In the genomic region with DNA sequence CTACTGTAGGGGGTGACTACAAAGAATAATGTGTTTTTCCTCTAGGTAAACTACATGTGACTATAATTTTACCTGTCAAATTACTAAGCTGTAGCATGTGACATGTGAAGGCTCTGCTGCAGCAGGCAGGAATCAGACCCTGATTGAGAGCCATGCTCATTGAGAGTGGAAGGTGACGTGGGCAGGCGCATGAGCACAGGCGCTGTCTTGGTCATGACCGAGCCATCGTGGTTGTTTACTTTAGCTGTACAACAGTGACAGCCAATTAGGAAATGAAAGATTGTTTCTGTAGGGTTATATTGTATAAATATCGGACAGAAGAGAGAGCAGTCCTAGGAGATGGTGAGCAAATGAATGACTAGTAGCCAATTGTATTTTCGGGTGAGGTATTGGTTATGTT, we compare ENCODE assay signal across 24 mouse cellular contexts. TPM values are rescaled to one million over a fixed set of nuclear protein-coding genes. Genes with fewer than 3 reads are reported as not detected.
DNase-seq lines count a peak whose midpoint lies in the region; TF ChIP-seq lines count a peak whose summit lies in the region.
"Had no signal": no experiment of that assay in that cellular context is flagged by ENCODE, and none has a peak within 500 bp of the region (broad histone marks: within the 10 kb centered on the region; RNA-seq: fewer than 3 reads in every experiment).

No protein-coding gene starts in this region.

- no peak for TF ChIP-seq CTCF in lung, adult 2 months (IDR thresholded peaks at IDR 0.05; ENCODE audit: insufficient read depth, low read length)

- intact Hi-C loops in heart, postnatal 36 days (cut with DNase I): no loop called here

- H3K4me1 ChIP-seq in lung, adult 2 months (ENCODE audit: control insufficient read depth, insufficient read depth, low read length): peaks cover 15% of the 10 kb centered on the region
- H3K4me1 ChIP-seq in brown adipose tissue, adult 24 weeks (ENCODE audit: control insufficient read depth, insufficient read depth, insufficient read length, low read length): peaks cover 46% of the 10 kb centered on the region

- no peak overlapping the region for H3K4me3 ChIP-seq in lung, adult 2 months (replicated peaks; ENCODE audit: extremely low read depth, low read depth, low read length)
- H3K4me3 ChIP-seq in brown adipose tissue, adult 24 weeks (ENCODE audit: insufficient read depth, low read depth, low read length): no peak overlapping the region
- H3K4me3 ChIP-seq: embryonic facial prominence, embryonic 10.5 days; embryonic facial prominence, embryonic 12.5 days; forebrain, embryonic 13.5 days; forebrain, embryonic 15.5 days had no signal

- WGBS in lung, adult 2 months: 49% methylated on average over 7 of the region's 7 CpGs

- TF ChIP-seq POLR2A in lung, adult 2 months (IDR thresholded peaks at IDR 0.05; ENCODE audit: borderline replicate concordance, extremely low read depth, low read depth, low read length): no peak

- 0 out of 2 replicates have a peak overlapping the region, but pooled peaks have one; percentile 12 for H3K27ac ChIP-seq in brown adipose tissue, adult 24 weeks (replicated peaks; ENCODE audit: low read depth, low read length)
- H3K27ac ChIP-seq: embryonic facial prominence, embryonic 10.5 days; embryonic facial prominence, embryonic 12.5 days; forebrain, embryonic 13.5 days; forebrain, embryonic 15.5 days had no signal

- DNase-seq in heart, adult 11 months: peak; percentile 51
- DNase-seq in heart, postnatal 36 days: no peak
- peak; percentile 21 for DNase-seq in lung, postnatal 10 days
- DNase-seq in lung, adult 2 months: no peak
- DNase-seq: adrenal gland, adult 8-10 months; adrenal gland, postnatal 14 days; adrenal gland, postnatal 36 days; B cell, adult 2 months; cerebellum, adult 11 months; cerebellum, adult 18-20 months; cerebellum, adult 9-10 months; cerebellum, postnatal 10 days; cerebellum, postnatal 25 days; forebrain, postnatal 0 days had no signal

RNA-seq across cellular contexts. Expression of gene Sppl3, which starts 11.1 kb away (rescaled TPM):
- 10 to 100 TPM; 33.0 to 35.8 TPM for total RNA-seq in heart, postnatal 36 days (2021)
- polyA plus RNA-seq in lung, adult 2 months (2012; rRNA removed): 85.1 and 107 TPM in 2 replicates
- polyA plus RNA-seq in brown adipose tissue, adult 24 weeks (2012; ENCODE audit: insufficient read depth, insufficient read length, missing spikeins): 15.8 and 15.9 TPM in 2 replicates

RNA-seq across cellular contexts. Expression of gene Hnf1a, which starts 51.1 kb away (rescaled TPM):
- total RNA-seq in heart, postnatal 36 days (2021): not detected
- polyA plus RNA-seq in lung, adult 2 months (2012; rRNA removed): 0.08 TPM in 1 of 2 replicates, not detected in the other
- not detected in 2 replicates for polyA plus RNA-seq in brown adipose tissue, adult 24 weeks (2012; ENCODE audit: insufficient read depth, insufficient read length, missing spikeins)
- total RNA-seq: adrenal gland, adult 18-20 months; adrenal gland, adult 8-10 months; CH12.LX; forebrain, postnatal 0 days had no signal
- polyA plus RNA-seq: cortical plate, adult 2 months; forebrain, embryonic 11.5 days; forebrain, embryonic 15.5 days; forebrain, postnatal 0 days; G1E had no signal

Comparison
In these comparisons a context has a peak if more than half of its experiments do, and no peak if none do; other contexts are left out.
1. DNase-seq: peak in heart, adult 11 months (single experiment) and lung, postnatal 10 days (single experiment); none in heart, postnatal 36 days (0 of 2) and lung, adult 2 months (single experiment).